Mouse (Mus musculus): Measurements from ENCODE around the gene Olfr463.
"Not testable (repeated sequence)": the region's sequence is repeated elsewhere in the genome, so short reads cannot be mapped to it uniquely, and the experiment has no call there.

Olfr463 gene

DNA sequence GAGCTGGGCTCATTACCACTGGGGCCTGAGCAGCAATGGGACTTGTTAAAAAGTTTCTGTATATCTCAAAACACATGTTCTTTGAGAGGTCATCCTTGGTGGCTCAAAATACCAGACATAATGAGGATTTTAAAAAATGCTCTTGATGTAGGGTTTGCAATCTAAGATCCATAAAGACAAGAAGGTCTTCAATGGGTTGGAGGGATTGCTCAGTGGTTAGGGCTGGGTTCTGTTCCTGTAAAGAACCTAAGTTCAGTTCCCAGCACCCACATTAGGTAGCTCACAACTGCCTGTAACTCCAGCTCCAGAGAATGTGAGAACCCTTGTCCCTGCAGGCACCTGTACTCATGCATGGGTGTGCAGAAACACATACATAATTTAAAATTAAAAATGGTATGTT, at the start of gene Olfr463:
TSS of gene Olfr463 (minus strand) at position 101 of the 400 bp plus-strand sequence.
- no peak for DNase-seq (ENCODE audit: extremely low spot score, low spot score)

DNA sequence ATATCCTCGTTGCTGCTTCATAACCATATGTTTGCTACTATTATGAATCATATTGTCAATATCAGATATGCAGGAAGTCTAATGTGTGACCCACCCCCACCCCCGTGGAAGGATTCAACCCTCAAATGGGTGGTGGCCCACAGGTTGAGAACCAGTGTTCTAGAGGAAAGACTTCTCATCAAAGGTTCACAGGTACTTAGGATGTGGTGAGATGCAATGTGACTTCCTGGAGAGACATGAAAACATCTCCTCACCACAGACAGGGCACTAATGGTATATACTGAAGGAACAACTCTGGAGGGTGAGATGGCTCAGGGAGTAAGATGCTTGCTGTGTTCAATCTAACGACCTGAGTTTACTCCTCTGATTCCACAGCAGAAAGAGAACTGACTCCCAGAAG, 38.3 kb upstream of the Olfr463 start:
- DNase-seq (ENCODE audit: extremely low spot score, low spot score): no peak

GRCm38 (mm10) chr11:87933731-87934130, 36.5 kb upstream of the Olfr463 start:
- no peak for DNase-seq (ENCODE audit: extremely low spot score, low spot score)

DNA sequence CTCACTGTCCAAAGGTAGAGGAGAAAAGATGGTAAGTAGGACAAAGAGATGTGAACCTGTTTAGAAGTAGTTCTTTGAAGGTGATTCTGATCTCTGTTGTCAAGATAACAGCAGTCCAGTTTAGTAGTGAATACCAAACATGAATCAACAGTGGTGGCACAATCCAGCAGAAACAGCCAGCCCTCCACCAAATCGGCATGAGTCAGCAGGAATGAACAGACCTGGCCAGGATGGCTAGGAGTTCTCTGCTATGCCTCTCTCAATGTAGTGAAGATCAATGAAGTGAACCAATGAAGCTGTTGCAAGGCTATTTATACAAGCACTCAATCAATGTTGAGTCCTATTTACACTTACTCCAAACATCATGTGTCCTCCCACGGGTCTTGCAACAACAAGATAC, 33.2 kb upstream of the Olfr463 start:
- no peak for DNase-seq (ENCODE audit: extremely low spot score, low spot score)

GRCm38 (mm10) chr11:87920966-87921365, 23.8 kb upstream of the Olfr463 start, which contains the start of gene Olfr464:
Gene Olfr464, minus strand, starts transcription at chr11:87920967.
- peak; percentile 55 for DNase-seq (ENCODE audit: extremely low spot score, low spot score)

- DNase-seq (ENCODE audit: extremely low spot score, low spot score): no peak
Observed at GRCm38 (mm10) chr11:87920301-87920700, 23.1 kb upstream of the Olfr463 start.

GRCm38 (mm10) chr11:87916005-87916404, 18.8 kb upstream of the Olfr463 start:
- DNase-seq (ENCODE audit: extremely low spot score, low spot score): no peak

GRCm38 (mm10) chr11:87904331-87904730, 7.1 kb upstream of the Olfr463 start:
- DNase-seq (ENCODE audit: extremely low spot score, low spot score): no peak

- DNase-seq (ENCODE audit: extremely low spot score, low spot score): no peak
Observed at GRCm38 (mm10) chr11:87892168-87892567, 5.0 kb downstream of the Olfr463 start, which contains the start of gene Olfr462. Gene Olfr462, minus strand, starts transcription at chr11:87892268.

DNA sequence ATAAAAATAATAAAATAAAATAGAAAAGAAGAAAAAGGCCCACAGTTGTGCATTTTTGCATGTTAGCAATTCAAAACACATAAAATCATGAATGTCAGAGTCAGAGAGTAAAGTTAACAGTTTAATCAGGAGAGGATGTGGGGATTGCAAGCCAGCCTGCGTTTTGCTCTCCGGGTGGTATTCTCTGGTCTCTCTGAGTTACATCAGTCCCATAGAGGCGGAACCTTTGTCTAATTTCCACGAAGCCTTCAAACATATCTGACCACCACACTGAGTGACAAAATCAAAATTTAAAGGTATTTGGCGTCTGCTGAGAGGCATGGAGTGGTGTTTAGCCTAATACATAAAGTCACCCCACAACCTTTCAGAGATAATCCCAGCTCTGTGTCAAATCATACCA, 12.3 kb downstream of the Olfr463 start:
- no peak for DNase-seq (ENCODE audit: extremely low spot score, low spot score)

GRCm38 (mm10) chr11:87883493-87883892, 13.7 kb downstream of the Olfr463 start:
- DNase-seq (ENCODE audit: extremely low spot score, low spot score): no peak

DNA sequence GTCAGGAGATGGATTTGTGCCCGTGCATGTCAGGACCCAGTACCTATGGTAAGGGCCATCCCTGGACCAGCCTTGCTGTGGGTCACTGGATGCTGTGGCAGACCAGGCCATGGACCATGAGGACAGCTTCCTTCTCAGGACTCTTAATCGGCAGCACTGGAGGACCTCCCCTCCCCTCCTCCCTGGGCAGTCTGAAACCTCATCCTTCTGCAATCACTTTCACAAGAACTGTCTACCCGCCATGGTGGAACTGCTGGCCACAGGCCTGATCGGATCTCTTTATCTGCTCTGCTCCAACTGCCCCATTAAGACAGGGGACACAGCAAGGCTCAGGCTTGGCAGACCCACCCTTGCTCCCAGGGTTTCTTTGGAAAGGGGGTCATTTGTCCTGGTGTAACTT, 15.5 kb downstream of the Olfr463 start:
- no peak for DNase-seq (ENCODE audit: extremely low spot score, low spot score)

DNA sequence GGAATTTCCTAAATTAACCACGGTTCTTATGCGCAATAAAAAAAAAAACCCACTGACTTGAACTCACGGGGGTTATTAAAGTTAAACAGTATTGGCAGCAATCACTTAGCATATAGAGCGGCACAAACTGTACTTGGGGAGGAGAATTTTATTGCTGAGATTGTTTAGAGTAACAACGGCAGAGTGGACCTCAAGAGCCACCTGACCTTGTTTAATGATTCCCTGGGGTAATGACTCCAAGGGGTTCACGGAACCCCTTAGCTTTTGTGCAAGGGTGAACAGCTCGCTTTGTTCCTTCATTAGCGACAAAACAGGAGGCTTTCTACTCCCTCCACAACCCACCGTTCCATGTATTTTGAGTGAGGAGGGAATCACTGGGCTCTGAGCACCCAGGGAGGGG, 17.4 kb downstream of the Olfr463 start:
- DNase-seq (ENCODE audit: extremely low spot score, low spot score): no peak

GRCm38 (mm10) chr11:87875436-87875835, 21.8 kb downstream of the Olfr463 start, which contains the start of gene Epx:
Gene Epx, minus strand, starts transcription at chr11:87875536.
- DNase-seq (ENCODE audit: extremely low spot score, low spot score): no peak

GRCm38 (mm10) chr11:87871766-87872165, 25.4 kb downstream of the Olfr463 start:
- DNase-seq (ENCODE audit: extremely low spot score, low spot score): no peak

GRCm38 (mm10) chr11:87870096-87870495, 27.1 kb downstream of the Olfr463 start:
- DNase-seq (ENCODE audit: extremely low spot score, low spot score): no peak

DNA sequence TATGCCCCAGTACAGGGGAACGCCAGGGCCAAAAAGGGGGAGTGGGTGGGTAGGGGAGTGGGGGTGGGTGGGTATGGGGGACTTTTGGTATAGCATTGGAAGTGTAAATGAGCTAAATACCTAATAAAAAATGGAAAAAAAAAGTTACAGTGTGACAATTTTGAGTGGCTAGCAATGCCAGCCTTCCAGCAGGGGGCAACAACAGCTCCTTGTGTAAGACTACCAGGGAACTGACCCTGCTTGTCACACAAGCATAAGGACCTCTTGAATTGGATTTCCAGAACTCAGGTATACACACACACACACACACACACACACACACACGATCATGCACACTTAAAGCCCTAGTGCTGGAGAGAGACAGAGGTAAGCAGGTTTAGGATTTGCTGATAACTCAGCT, 30.3 kb downstream of the Olfr463 start:
- not testable (repeated sequence) for DNase-seq (ENCODE audit: extremely low spot score, low spot score)

DNA sequence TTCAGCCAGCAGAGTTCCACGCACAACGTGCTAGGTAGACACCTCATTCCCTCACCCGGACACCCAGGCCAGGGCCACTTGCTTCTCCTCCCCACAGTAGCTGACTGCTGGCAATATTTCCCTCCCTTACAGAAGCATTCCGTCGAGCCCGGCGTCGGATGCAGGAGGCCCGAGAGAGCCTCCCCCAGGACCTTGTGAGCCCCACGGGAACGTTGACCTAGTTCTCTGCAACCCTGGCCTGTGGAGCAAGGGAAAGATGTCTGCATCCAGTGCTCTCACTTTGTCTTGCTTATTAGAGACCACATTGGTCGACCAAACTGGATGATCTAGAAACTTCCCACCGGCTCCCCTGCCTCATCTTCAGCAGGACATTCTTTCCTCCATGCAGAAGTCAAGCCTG, 34.4 kb downstream of the Olfr463 start:
- no peak for DNase-seq (ENCODE audit: extremely low spot score, low spot score)

GRCm38 (mm10) chr11:87860426-87860825, 36.8 kb downstream of the Olfr463 start:
- DNase-seq (ENCODE audit: extremely low spot score, low spot score): no peak

- DNase-seq (ENCODE audit: extremely low spot score, low spot score): no peak
Observed at GRCm38 (mm10) chr11:87859273-87859672, 37.9 kb downstream of the Olfr463 start.

- DNase-seq (ENCODE audit: extremely low spot score, low spot score): no peak
Observed at GRCm38 (mm10) chr11:87854550-87854949, 42.6 kb downstream of the Olfr463 start.

DNA sequence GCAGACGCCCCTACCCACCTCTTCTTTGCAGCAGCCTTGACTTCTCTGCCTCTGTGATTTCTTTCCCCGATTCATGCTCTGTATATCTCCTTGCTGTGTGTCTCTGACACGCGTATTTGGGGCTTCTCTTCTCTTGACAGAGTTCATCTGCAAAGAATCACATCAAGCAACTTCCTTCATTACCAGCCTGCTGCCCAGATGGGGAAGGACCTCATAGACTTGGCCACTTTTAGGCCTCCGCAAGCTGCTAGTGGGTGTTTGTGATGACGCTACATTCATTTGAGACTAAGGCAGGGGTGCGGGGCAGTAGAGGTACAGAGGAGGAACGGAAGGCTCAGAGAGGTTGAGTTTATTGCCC, 43.6 kb downstream of the Olfr463 start:
- no peak for DNase-seq (ENCODE audit: extremely low spot score, low spot score)

DNA sequence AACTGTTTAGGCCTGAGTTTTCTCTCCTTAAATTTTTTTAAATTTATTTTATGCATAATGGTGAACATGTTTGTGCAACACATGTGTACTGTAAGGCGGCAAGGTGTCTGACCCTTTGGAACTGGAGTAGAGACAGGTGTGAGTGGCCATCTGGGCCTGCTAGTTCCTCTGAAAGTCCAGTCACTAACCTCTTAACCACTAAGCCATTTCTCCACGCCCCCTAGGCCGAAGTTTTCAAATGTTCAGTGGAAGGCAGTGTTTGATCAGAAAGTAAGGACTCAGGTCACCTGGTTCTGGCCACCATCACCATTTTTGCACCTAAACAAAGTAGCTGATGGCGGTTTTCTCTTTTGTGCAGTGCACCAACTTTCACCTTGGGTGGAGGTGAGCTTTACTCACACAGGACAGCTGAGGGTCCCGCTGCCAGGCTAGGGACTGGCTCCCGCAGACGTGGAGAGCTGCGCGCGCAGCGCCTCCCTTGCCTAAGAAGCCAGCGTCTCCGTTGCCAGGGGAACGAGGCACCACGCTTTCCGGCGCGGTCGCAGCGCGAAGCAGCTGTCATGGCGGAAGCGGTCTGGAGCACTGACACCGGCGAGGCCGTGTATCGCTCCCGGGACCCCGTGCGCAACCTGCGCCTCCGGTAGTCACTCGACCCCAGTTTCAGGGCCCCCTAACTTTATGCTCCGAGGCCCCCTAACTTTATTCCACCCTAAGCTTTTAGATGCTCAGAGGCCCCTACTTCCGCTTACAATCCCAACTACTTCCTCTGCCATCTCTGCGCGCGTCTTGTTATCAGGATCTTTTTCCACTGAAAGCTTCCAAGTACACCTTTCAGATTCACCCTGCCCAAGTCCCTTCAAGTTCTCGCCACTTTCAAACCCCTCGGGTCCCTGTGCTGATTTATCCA, 44.2 kb downstream of the Olfr463 start, which contains the start of gene Mks1:
TSS of gene Mks1 (plus strand) at position 526 of the 907 bp plus-strand sequence.
- peak; percentile 96 for DNase-seq (ENCODE audit: extremely low spot score, low spot score)
